Mouse (Mus musculus) hindbrain, embryonic 15.5 days (tissue): ENCODE results near the gene Batf. TPM values are rescaled to one million over a fixed set of nuclear protein-coding genes. Genes with fewer than 3 reads are reported as not detected.
A peak's percentile ranks its signal among the peaks of the same experiment; 100 is the strongest.
"Not testable (repeated sequence)": the region's sequence is repeated elsewhere in the genome, so short reads cannot be mapped to it uniquely, and the experiment has no call there.

ENCODE experiments used
- ATAC-seq: fragments of 200-750 bp; cut with Nextera tagmentation; 2 replicates; pipeline ENCODE4 v1.8.0; 2017; ENCODE audit warnings: low read depth, moderate number of reproducible peaks, moderate TSS enrichment; ENCODE audit not compliant: low FRiP score
- H3K27ac ChIP-seq: fragments of 300-500 bp; sonication (generic); replicated peaks from 2 replicates; pipeline ENCODE4 v1.5.1; 2015; ENCODE audit warnings: mild to moderate bottlenecking, inconsistent platforms
- H3K27me3 ChIP-seq: fragments of 300-500 bp; sonication (generic); 2 replicates; pipeline ENCODE4 v1.6.1; 2015; ENCODE audit warnings: control low read depth, inconsistent platforms
- H3K36me3 ChIP-seq: fragments of 300-500 bp; sonication (generic); 2 replicates; pipeline ENCODE4 v1.6.1; 2015; ENCODE audit warnings: control low read depth, inconsistent platforms
- H3K4me1 ChIP-seq: fragments of 300-500 bp; sonication (generic); replicated peaks from 2 replicates; pipeline ENCODE4 v1.6.1; 2015; ENCODE audit warnings: control low read depth, inconsistent platforms
- H3K4me2 ChIP-seq: fragments of 300-500 bp; sonication (generic); 2 replicates; pipeline ENCODE4 v1.6.1; 2015; ENCODE audit warnings: moderate library complexity, mild to moderate bottlenecking, inconsistent platforms
- H3K4me3 ChIP-seq: fragments of 300-500 bp; sonication (generic); 2 replicates; pipeline ENCODE4 v1.5.1; 2015; ENCODE audit warnings: mild to moderate bottlenecking, inconsistent platforms
- H3K9ac ChIP-seq: fragments of 300-500 bp; sonication (generic); 2 replicates; pipeline ENCODE4 v1.6.1; 2015; ENCODE audit warnings: inconsistent platforms
- H3K9me3 ChIP-seq: fragments of 300-500 bp; sonication (generic); 2 replicates; pipeline ENCODE4 v1.6.1; 2016; ENCODE audit warnings: control low read depth, inconsistent platforms
- WGBS: fragments of 180-500 bp; shearing (Covaris S2); methylation state at CpG from one replicate; pipeline ENCODE4 v1.1.7; 2015; 5-methylcytosine and 5-hydroxymethylcytosine counted together
- polyA plus RNA-seq: library from polyadenylated mRNA; unstranded; fragments of >200 nt; fragmentation: Nextera tagmentation; extraction: Ambion mirVana; gene quantifications from 2 replicates; pipeline ENCODE4 v1.2.1, GENCODE M21; 2015

Gene Batf
- polyA plus RNA-seq, 1 experiment from 2014 or later: 1.3 TPM

GRCm38 (mm10) chr12:85660855-85661254 is 25.6 kb upstream of the Batf start:
- ATAC-seq: no peak
- H3K4me1 ChIP-seq: peaks cover 6% of the 10 kb centered on the region; the same call in 1 of the 2 replicates
- H3K4me2 ChIP-seq: no peak overlapping the region
- H3K36me3 ChIP-seq: no peaks in the 10 kb centered on the region
- H3K9me3 ChIP-seq: no peaks in the 10 kb centered on the region
- WGBS: 96% methylated on average over 12 of the region's 12 CpGs
- H3K27me3 ChIP-seq: no peaks in the 10 kb centered on the region
- no peak overlapping the region for H3K9ac ChIP-seq
- no peak overlapping the region for H3K27ac ChIP-seq
- no peak overlapping the region for H3K4me3 ChIP-seq

- not testable (repeated sequence) for H3K9ac ChIP-seq, ATAC-seq, H3K36me3 ChIP-seq, H3K4me3 ChIP-seq, H3K4me2 ChIP-seq, H3K9me3 ChIP-seq, H3K27me3 ChIP-seq, H3K27ac ChIP-seq, H3K4me1 ChIP-seq
- WGBS: 89% methylated on average over 8 of the region's 8 CpGs
These were observed 24.2 kb upstream of the Batf start for GRCm38 (mm10) chr12:85662232-85662631.

- Histone ChIP-seq H3K27me3 (no peaks in the 10 kb centered on the region), H3K4me3 (no peak overlapping the region), H3K4me1 (peaks cover 6% of the 10 kb centered on the region; the same call in 1 of the 2 replicates), H3K9me3 (no peaks in the 10 kb centered on the region), H3K27ac (no peak overlapping the region), H3K4me2 (no peak overlapping the region), H3K36me3 (no peaks in the 10 kb centered on the region), H3K9ac (no peak overlapping the region)
- WGBS: 10% methylated on average over 9 of the region's 9 CpGs
- peak; percentile 79 for ATAC-seq
These were observed 23.6 kb upstream of the Batf start for GRCm38 (mm10) chr12:85662896-85663295.

- H3K9me3 ChIP-seq: no peaks in the 10 kb centered on the region
- no peak overlapping the region for H3K27ac ChIP-seq
- no peak overlapping the region for H3K9ac ChIP-seq
- no peaks in the 10 kb centered on the region for H3K27me3 ChIP-seq
- no peaks in the 10 kb centered on the region for H3K36me3 ChIP-seq
- H3K4me1 ChIP-seq: 0 out of 2 replicates have a peak, but pooled peaks cover 6% of the 10 kb centered on the region
- H3K4me3 ChIP-seq: no peak overlapping the region
- no peak overlapping the region for H3K4me2 ChIP-seq
- WGBS: 87% methylated on average over 8 of the region's 8 CpGs
- no peak for ATAC-seq
These were observed 20.4 kb upstream of the Batf start for GRCm38 (mm10) chr12:85666112-85666511.

- Histone ChIP-seq H3K27ac (no peak overlapping the region), H3K4me2 (no peak overlapping the region), H3K4me1 (0 out of 2 replicates have a peak, but pooled peaks cover 6% of the 10 kb centered on the region), H3K9ac (no peak overlapping the region), H3K9me3 (no peaks in the 10 kb centered on the region), H3K4me3 (no peak overlapping the region), H3K27me3 (no peaks in the 10 kb centered on the region), H3K36me3 (no peaks in the 10 kb centered on the region)
- ATAC-seq: no peak
- WGBS: 89% methylated on average over 7 of the region's 7 CpGs
These were observed 19.4 kb upstream of the Batf start for GRCm38 (mm10) chr12:85667071-85667470.

GRCm38 (mm10) chr12:85668696-85669095 is 17.8 kb upstream of the Batf start:
- no peak overlapping the region for H3K4me3 ChIP-seq
- H3K36me3 ChIP-seq: no peaks in the 10 kb centered on the region
- no peaks in the 10 kb centered on the region for H3K9me3 ChIP-seq
- no peak for ATAC-seq
- no peaks in the 10 kb centered on the region for H3K27me3 ChIP-seq
- no peak overlapping the region for H3K27ac ChIP-seq
- no peak overlapping the region for H3K9ac ChIP-seq
- 57% methylated on average over 3 of the region's 3 CpGs for WGBS
- 0 out of 2 replicates have a peak, but pooled peaks cover 4% of the 10 kb centered on the region for H3K4me1 ChIP-seq
- H3K4me2 ChIP-seq: no peak overlapping the region

GRCm38 (mm10) chr12:85670080-85670479 is 16.4 kb upstream of the Batf start:
- H3K9me3 ChIP-seq: no peaks in the 10 kb centered on the region
- H3K27ac ChIP-seq: no peak overlapping the region
- H3K4me2 ChIP-seq: no peak overlapping the region
- WGBS: 73% methylated on average over 3 of the region's 3 CpGs
- no peak overlapping the region for H3K9ac ChIP-seq
- 0 out of 2 replicates have a peak, but pooled peaks cover 4% of the 10 kb centered on the region for H3K4me1 ChIP-seq
- ATAC-seq: no peak
- no peaks in the 10 kb centered on the region for H3K36me3 ChIP-seq
- no peaks in the 10 kb centered on the region for H3K27me3 ChIP-seq
- H3K4me3 ChIP-seq: no peak overlapping the region

GRCm38 (mm10) chr12:85673914-85674313 is 12.6 kb upstream of the Batf start:
- Histone ChIP-seq H3K4me3 (no peak overlapping the region), H3K4me1 (0 out of 2 replicates have a peak, but pooled peaks cover 2% of the 10 kb centered on the region), H3K4me2 (no peak overlapping the region), H3K36me3 (no peaks in the 10 kb centered on the region), H3K9ac (no peak overlapping the region), H3K9me3 (no peaks in the 10 kb centered on the region), H3K27ac (no peak overlapping the region), H3K27me3 (no peaks in the 10 kb centered on the region)
- no peak for ATAC-seq
- 97% methylated on average over 8 of the region's 8 CpGs for WGBS

- H3K4me1 ChIP-seq: no peaks in the 10 kb centered on the region
- H3K9me3 ChIP-seq: no peaks in the 10 kb centered on the region
- H3K27me3 ChIP-seq: no peaks in the 10 kb centered on the region
- no peak for ATAC-seq
- H3K36me3 ChIP-seq: no peaks in the 10 kb centered on the region
- no peak overlapping the region for H3K4me2 ChIP-seq
- 90% methylated on average over 5 of the region's 5 CpGs for WGBS
- no peak overlapping the region for H3K27ac ChIP-seq
- no peak overlapping the region for H3K9ac ChIP-seq
- no peak overlapping the region for H3K4me3 ChIP-seq
These were observed 7.4 kb upstream of the Batf start for GRCm38 (mm10) chr12:85679117-85679516.

- no peak for ATAC-seq
- 57% methylated on average over 2 of the region's 2 CpGs for WGBS
- H3K9ac ChIP-seq: no peak overlapping the region
- no peaks in the 10 kb centered on the region for H3K27me3 ChIP-seq
- no peaks in the 10 kb centered on the region for H3K36me3 ChIP-seq
- H3K27ac ChIP-seq: no peak overlapping the region
- no peak overlapping the region for H3K4me2 ChIP-seq
- no peak overlapping the region for H3K4me3 ChIP-seq
- H3K4me1 ChIP-seq: no peaks in the 10 kb centered on the region
- H3K9me3 ChIP-seq: no peaks in the 10 kb centered on the region
These were observed 6.7 kb upstream of the Batf start for GRCm38 (mm10) chr12:85679808-85680207.

- Histone ChIP-seq H3K9me3 (no peaks in the 10 kb centered on the region), H3K27ac (no peak overlapping the region), H3K27me3 (no peaks in the 10 kb centered on the region), H3K4me2 (no peak overlapping the region), H3K4me3 (no peak overlapping the region), H3K36me3 (no peaks in the 10 kb centered on the region), H3K9ac (no peak overlapping the region), H3K4me1 (no peaks in the 10 kb centered on the region)
- WGBS: 49% methylated on average over 2 of the region's 2 CpGs
- no peak for ATAC-seq
These were observed 4.1 kb upstream of the Batf start for GRCm38 (mm10) chr12:85682328-85682727.

- no peak overlapping the region for H3K27ac ChIP-seq
- WGBS: 89% methylated on average over 16 of the region's 16 CpGs
- no peaks in the 10 kb centered on the region for H3K4me1 ChIP-seq
- H3K9ac ChIP-seq: no peak overlapping the region
- H3K4me3 ChIP-seq: no peak overlapping the region
- no peaks in the 10 kb centered on the region for H3K9me3 ChIP-seq
- H3K36me3 ChIP-seq: no peaks in the 10 kb centered on the region
- no peak for ATAC-seq
- H3K27me3 ChIP-seq: no peaks in the 10 kb centered on the region
- no peak overlapping the region for H3K4me2 ChIP-seq
These were observed 1.8 kb upstream of the Batf start for GRCm38 (mm10) chr12:85684411-85685275.
